Mouse (Mus musculus) C2C12 (cell line): Measurements from ENCODE around the gene Acad12.
"Not testable (repeated sequence)": the region's sequence is repeated elsewhere in the genome, so short reads cannot be mapped to it uniquely, and the experiment has no call there.

ENCODE experiments used
- CTCF ChIP-seq: IDR thresholded peaks from one replicate; pipeline ENCODE4 v1.5.1; 2011; ENCODE audit not compliant: control insufficient read depth, insufficient read depth, insufficient read length
- FOSL1 ChIP-seq: IDR thresholded peaks from one replicate; pipeline ENCODE4 v1.8.0; 2011; ENCODE audit warnings: mild to moderate bottlenecking, low read length; ENCODE audit not compliant: poor library complexity, insufficient read depth, severe bottlenecking
- MAX ChIP-seq: IDR thresholded peaks from one replicate; pipeline ENCODE4 v1.6.1; 2011; ENCODE audit warnings: mild to moderate bottlenecking, control low read depth
- MYOD1 ChIP-seq: IDR thresholded peaks from one replicate; pipeline ENCODE4 v1.6.1; 2011; ENCODE audit warnings: low read depth; ENCODE audit not compliant: control insufficient read depth, insufficient read length
- MYOG ChIP-seq: IDR thresholded peaks from one replicate; pipeline ENCODE4 v1.6.1; 2011; ENCODE audit not compliant: control insufficient read depth, insufficient read length; ENCODE audit errors: extremely low read depth

- TF ChIP-seq CTCF, MAX, FOSL1, MYOG: not testable (repeated sequence)
- TF ChIP-seq MYOD1, result peak; percentile 40
These were observed 9.1 kb downstream of the Acad12 start for GRCm38 (mm10) chr5:121609556-121610135.
